Mouse (Mus musculus) testis, adult 2 months (tissue): Measurements from ENCODE around the gene Gm49325.

Source experiments
- CTCF ChIP-seq: fragments of 200-500 bp; IDR thresholded peaks from 2 replicates; pipeline ENCODE4 v1.5.1; 2012; ENCODE audit warnings: low read depth, mild to moderate bottlenecking, inconsistent platforms, low read length, moderate library complexity; ENCODE audit not compliant: control insufficient read depth, insufficient read depth, insufficient replicate concordance
- POLR2A ChIP-seq: fragments of 200-500 bp; IDR thresholded peaks from 2 replicates; pipeline ENCODE4 v1.6.1; 2012; ENCODE audit warnings: low read depth, mild to moderate bottlenecking, inconsistent platforms, low read length, moderate library complexity; ENCODE audit not compliant: control insufficient read depth

- TF ChIP-seq POLR2A (no peak), CTCF (no peak)
Measured at GRCm38 (mm10) chr10:77583795-77584422, 22.1 kb upstream of the Gm49325 start.
